Mouse (Mus musculus): ENCODE results near the gene Slirp.
"Not testable (repeated sequence)": the region's sequence is repeated elsewhere in the genome, so short reads cannot be mapped to it uniquely, and the experiment has no call there.

Slirp gene

DNA sequence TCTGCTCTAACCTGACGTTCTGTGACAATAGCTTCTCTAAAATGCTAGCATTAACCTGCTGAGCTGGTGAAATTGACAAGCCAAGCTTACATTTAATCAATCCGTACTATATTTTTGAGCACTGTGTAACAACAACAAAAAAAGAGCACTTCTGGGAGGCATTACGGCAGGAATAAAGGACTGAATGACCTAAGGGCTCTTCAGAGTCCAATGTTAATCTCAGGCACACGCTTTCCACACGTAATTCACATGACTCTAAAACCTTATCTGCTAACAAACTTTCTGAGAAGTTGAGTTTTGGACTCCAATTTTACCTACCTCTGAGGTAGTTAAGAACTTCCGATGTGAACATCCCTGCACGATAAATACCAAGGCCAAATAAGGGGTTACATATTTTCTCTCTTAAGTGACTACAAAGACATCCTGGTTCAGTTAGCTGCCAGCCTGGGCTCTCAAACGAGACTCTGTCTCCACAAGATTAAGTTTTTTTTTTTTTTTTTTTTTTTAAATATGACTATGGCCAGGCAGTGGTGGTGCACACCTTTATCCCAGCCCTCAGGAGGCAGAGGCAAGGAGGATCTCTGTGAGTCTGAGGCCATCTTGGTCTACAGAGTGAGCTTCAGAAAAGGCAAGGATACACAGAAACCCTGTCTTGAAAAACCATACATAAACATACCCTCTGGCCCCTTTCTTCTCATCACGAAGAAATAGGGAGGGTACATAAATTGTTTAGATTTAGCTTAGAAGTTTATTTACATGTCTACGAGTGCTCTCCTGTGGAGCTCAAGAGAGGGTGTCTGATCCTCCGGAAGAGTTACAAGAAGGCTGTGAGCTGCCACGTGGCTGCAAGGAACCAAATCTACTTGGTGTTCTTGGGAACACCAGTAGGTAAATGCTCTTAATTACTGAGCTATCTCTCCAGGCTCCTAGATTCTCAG, 1.2 kb upstream of the Slirp start:
- no peak for DNase-seq

DNA sequence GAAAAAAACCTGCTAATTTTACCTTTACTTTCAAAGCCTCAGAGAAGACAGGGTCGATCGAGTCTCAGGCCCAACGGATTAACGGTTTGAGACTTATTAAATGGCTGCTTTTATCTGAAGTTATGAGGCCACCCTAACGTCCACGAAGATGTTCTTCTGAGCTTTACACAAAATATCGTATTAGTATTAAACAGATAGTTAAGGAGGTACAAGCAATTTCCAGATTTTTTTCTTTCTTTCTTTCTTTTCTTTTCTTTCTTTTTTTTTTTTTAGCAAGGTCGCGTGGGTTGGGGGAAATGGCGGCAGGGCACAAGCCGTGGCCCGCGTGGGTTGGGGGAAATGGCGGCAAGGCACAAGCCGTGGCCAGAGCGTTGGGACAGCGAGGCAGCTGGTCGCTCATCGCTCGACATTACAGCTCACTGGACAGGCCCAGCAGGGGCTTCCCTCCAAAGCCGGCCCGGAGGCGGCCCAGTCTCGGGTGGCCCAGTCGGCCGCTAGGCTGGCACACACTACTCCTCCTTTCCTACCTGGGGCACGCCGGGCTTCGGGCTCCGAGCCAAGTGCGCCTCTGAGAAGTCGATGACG, 489 bp upstream of the Slirp start:
- no peak for DNase-seq

DNA sequence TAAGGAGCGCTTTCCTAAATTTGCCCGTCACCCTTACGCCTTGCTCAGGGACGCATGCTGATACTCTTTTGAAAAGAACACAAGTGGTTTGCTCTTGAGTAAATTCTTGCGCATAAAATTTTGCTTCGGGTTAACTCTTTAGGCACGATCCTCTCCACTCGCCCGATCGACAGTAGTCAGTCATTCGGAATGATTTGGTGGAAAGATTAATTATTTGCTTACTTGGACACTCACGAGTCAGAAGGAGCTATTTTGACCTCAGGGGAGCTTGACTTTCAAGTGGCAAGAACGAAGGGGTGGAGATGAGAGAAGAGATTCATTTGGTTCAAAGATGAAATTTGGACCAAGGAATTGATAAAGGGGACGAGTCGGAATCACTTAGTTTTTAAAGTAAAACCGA, 515 bp downstream of the Slirp start:
- peak in 1 of 2 experiments; percentile 6 for DNase-seq

DNA sequence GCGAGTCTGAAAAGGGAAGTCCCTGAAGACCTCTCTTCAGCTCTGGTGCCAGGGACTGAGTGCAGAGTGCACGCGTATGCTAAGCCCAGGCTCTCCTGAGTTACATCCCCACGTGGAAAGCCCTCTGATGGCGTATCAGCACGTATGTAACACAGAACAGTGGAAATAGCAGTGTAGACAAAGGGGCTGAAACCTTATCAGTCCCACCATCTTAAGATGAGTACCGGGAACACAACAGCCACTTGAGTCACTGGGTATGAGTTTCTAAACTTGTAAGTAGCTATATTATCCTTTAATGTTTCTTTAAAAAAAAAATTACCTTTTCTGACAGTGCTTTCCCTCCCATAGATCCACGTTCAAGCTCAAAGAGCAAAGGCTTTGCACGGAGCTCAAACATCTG, 5.8 kb downstream of the Slirp start:
- DNase-seq: no peak

DNA sequence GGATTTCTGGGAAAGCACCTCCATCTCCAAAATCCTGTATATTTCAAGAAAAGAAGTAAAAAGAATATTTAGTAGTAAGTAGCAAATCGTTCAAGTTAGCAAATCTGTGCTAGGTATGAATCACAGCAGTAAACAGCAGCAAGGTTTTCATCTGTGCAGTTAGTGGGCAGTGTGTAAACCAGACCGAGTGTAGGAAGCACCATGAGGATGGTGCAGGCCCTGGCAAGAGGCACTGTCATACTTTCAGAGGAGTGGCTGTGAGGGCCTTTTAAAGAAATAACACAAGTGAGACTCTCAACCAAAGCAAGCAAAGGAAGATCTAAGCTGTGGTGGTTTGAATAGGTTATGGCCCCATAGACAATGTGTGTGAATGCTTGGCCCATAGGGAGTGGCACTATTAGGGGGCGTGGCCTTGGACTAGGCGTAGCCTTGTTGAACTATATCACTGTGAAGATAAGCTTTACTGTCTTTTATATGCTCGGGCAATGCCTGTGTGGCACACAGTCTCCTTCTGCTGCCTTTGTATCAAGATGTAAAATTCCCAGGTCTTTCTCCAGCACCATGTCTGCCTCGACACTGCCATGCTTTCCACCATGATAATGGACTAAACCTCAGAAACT, 21.1 kb downstream of the Slirp start:
- DNase-seq: no peak

DNA sequence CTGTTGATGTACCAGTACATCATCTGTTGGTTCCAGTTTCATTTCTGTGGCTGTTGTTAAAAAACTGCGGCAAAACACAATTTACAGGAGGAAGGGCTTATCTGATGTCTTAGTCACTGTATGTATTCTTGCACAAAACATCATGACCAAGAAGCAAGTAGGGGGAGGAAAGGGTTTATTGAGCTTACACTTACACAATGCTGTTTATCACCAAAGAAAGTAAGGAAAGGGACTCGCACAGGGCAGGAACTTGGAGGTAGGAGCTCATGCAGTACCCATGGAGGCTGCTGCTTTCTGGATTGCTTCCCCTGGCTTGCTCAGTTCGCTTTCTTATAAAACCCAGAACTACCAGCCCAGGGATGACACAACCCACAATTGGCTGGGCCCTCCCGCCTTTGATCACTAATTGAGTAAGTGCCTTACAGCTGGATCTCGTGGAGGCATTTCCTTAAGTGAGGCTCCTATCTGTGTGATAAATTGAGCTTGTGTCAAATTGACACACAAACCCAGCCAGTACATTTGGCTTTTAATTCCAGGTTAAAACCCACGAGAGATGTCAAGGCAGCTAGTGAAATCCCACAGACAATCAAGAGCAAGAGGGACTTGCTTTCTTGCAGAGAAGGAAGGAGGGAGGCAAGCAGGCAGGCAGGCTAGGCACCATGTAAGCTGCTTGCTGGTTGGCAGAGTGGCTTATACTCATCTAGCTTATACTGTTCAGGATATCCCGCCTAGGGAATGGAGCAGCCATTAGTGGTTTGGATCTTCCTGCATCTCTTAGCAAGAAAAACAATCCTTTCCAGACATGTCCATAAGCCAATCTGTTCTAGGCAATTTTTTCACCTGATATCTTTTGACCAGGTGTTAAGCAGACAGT, 26.8 kb downstream of the Slirp start:
- DNase-seq: no peak

DNA sequence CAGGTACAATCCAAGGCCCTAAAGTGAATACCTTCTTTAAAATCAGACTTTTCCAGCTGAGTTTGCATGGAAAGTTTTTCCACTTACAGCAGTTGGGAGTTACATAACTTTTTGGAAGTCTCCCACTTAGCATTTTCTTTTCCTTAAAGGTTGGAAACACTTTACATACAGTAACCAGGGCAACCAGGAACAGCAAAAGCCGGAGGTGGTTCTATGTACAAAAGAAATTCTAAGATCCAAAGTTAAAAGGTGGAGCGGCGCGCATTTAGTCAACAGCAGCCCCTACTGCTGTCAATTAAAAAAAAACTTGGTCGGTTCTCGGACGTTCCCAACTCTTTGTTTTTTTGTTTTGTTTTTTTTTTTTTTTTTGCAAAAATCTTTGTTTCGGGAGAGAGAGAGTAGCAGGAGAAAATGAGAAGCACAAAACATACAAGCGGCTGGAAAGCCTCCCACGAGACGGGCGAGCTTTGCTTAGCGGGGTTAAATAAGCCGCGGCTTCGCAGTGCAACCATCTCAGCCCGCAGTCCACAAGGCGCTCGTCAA, 27.8 kb downstream of the Slirp start:
- peak; percentile 12 to 48 for DNase-seq

DNA sequence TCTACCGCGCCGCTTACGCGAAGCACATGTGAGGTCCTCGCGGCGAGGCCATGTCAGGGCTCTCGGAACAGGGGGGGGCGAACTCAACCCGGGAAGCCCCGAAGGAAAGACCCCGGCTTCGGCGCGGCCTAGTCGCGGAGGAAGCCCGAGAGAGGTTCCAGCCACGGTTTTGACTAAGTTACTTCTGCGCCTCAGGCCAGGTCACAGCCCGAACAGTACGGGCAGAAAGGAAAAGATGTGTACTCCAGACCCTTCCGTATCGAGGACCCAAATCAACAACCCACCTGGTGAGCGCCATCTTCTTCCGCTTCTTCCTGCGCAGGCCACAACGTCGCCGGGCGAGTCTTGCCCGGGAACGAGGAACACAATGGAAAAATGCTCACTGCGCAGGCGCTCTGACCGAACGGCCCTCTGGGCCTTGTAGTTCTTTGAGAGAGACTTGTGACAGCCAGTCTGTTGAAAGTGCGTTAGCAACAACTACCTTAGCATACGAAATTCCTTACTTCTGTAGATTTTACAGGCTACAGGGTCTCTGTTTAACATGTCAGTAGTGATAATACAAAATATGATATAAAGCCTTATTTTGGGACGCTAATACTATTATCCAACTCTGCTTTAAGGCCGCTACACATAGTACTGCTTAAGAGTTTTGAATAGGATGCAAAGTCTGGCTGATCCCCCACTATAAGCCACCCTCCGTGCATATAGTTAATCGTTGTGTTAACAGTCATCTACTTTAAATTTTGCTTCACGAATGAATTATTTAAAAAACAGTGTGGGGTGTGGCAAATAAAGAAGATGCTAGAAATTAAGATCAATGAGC, 28.5 kb downstream of the Slirp start, which contains the start of gene Snw1:
TSS of gene Snw1 (minus strand) at position 311 of the 823 bp plus-strand sequence.
- DNase-seq: peak; percentile 95 to 97

DNA sequence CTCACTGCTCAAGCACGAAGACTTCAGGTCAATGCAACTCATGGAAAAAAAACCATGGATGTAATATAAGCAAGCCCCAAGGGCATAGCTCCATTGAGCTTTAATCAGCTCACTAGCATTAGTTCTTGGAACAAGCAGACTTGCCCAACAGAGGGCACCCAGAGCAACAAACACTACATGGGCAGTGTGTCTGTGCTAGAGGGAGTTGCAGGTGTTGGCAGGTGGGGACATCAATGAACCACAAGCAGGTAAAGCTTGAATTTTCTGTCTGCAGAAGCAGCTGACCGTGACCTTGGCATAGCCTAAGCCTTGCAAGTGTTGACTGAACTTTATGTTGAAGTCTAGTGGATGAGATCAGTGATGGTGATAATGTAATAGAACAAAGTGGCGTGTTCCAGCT, 31.1 kb downstream of the Slirp start:
- no peak for DNase-seq

DNA sequence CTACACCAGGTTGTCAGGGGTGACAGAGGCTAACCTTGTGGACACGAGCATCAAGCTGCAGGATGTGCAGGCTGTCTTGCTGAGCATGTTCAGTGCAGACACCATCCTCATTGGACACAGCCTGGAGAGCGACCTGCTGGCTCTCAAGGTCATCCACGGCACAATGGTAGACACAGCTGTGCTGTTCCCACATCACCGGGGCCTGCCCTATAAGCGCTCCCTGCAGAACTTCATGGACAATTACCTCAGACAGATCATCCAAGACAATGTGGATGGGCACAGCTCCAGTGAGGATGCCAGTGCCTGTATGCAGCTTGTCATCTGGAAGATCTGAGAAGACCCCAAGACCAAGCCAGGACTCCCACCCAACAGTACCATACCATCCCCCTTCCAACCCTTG, 38.8 kb downstream of the Slirp start:
- DNase-seq: not testable (repeated sequence)

DNA sequence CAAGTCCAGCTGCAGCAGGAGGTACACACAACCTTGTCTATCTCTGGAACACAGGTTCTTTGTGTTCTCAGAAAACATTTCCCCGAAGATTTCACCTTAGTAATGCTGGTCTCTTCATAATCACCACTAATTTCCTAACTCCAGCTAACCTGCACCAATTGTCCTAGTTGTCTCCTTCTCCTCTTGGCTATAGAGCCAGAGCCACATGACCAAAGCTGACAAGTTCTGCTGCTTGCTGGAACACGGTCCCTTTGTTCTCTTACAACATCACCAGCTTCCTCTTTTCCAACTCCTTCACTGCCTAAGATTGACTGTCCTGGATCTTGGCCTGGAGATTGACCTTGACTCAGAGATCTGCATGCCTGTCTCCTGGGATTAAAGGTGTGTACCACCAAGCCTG, 45.0 kb downstream of the Slirp start:
- not testable (repeated sequence) for DNase-seq

DNA sequence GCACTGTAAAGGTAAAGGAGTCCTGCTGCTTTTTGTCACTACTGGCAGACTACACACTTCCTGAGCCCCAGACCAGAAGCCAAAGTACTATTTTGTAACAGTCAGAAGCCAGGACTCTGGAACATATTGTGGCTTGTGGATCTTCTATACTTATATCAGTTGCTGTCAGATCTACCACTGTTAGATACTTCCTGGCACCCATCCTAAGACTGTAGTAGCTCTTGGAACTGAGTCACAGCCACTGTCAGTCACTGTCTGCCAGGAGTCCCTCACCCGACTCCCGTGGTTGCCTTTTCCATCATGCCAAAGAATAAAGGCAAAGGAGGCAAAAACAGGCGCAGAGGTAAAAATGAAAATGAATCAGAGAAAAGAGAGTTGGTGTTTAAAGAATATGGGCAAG, 50.7 kb downstream of the Slirp start, which contains the start of gene Gm5788:
TSS of gene Gm5788 (plus strand) at position 301 of the 400 bp plus-strand sequence.
- DNase-seq: not testable (repeated sequence)
